Comparison of ENCODE assay signal across 14 mouse cellular contexts in the genomic region with DNA sequence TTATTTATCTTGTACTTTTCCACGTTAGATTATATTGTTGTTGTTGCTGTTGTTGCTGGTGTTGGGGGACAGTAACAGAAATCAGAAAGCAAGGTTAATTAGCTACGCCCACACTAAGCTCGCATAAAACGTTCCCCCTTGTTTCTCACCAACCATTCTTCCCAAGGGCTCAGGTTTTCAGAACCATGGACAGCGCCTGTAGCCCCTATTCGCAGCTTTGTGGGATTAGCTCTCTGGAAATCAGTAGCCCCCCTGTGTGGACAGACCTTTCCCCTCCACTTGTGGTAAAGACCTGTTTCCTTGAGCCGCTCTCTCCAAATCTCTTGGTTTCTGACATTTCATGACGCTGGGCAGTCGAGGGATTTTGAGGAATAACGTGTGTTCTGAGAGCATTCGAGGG. TPM values are rescaled to one million over a fixed set of nuclear protein-coding genes. Genes with fewer than 3 reads are reported as not detected.
A peak's percentile ranks its signal among the peaks of the same experiment; 100 is the strongest.
DNase-seq lines count a peak whose midpoint lies in the region; ATAC-seq and TF ChIP-seq lines count a peak whose summit lies in the region.
"Had no signal": no experiment of that assay in that cellular context is flagged by ENCODE, and none has a peak within 500 bp of the region (broad histone marks: within the 10 kb centered on the region; RNA-seq: fewer than 3 reads in every experiment).

No protein-coding gene starts in this region.

- no peak for TF ChIP-seq CTCF in kidney, adult 2 months (conservative IDR thresholded peaks at IDR 0.05; ENCODE audit: insufficient read depth, insufficient read length, low read depth, low read length)

- peak; percentile 51 for DNase-seq in kidney, postnatal 10 days
- no peak for DNase-seq in kidney, adult 2 months
- DNase-seq in ES-CJ7 (ENCODE audit: low read depth, low spot score) (peak; percentile 26), ZHBTc4 (ENCODE audit: low read depth, low spot score) (peak; percentile 27)
- DNase-seq in limb, embryonic 10.5 days (ENCODE audit: low spot score) = peak; percentile 70
- no peak for DNase-seq in natural killer cell, adult 2 months (ENCODE audit: low spot score in 2 of 2)
- DNase-seq: adrenal gland, postnatal 25 days; heart, postnatal 36 days; kidney, adult 8-10 months; lung, adult 2 months had no signal

- no peak overlapping the region for H3K9ac ChIP-seq in hindbrain, embryonic 13.5 days
- H3K9ac ChIP-seq: limb, embryonic 12.5 days; neural tube, embryonic 13.5 days had no signal

- no peak overlapping the region for H3K27ac ChIP-seq in kidney, adult 2 months (ENCODE audit: insufficient read depth, low read depth, low read length)
- no peak overlapping the region for H3K27ac ChIP-seq in limb, embryonic 10.5 days
- H3K27ac ChIP-seq in hindbrain, embryonic 13.5 days = no peak overlapping the region
- H3K27ac ChIP-seq: limb, embryonic 12.5 days; neural tube, embryonic 13.5 days had no signal

- no peak overlapping the region for H3K4me3 ChIP-seq in kidney, adult 2 months (ENCODE audit: insufficient read depth, low read depth, low read length)
- H3K4me3 ChIP-seq in limb, embryonic 10.5 days = no peak overlapping the region
- no peak overlapping the region for H3K4me3 ChIP-seq in hindbrain, embryonic 13.5 days
- H3K4me3 ChIP-seq: limb, embryonic 12.5 days; neural tube, embryonic 13.5 days had no signal

- H3K27me3 ChIP-seq in kidney, adult 2 months (replicated peaks; ENCODE audit: control insufficient read depth, insufficient read depth, low read length) = no peaks in the 10 kb centered on the region
- H3K27me3 ChIP-seq in limb, embryonic 10.5 days (ENCODE audit: low read depth, poor library complexity, severe bottlenecking) = no peaks in the 10 kb centered on the region
- no peaks in the 10 kb centered on the region for H3K27me3 ChIP-seq in hindbrain, embryonic 13.5 days
- H3K27me3 ChIP-seq: limb, embryonic 12.5 days; neural tube, embryonic 13.5 days had no signal

- no peaks in the 10 kb centered on the region for H3K9me3 ChIP-seq in limb, embryonic 10.5 days (replicated peaks)
- no peaks in the 10 kb centered on the region for H3K9me3 ChIP-seq in hindbrain, embryonic 13.5 days

- no peak for TF ChIP-seq POLR2A in kidney, adult 2 months (IDR thresholded peaks at IDR 0.05; ENCODE audit: low read depth, low read length)

- H3K4me1 ChIP-seq in kidney, adult 2 months (ENCODE audit: control insufficient read depth, insufficient read depth, low read length) = no peaks in the 10 kb centered on the region
- H3K4me1 ChIP-seq in limb, embryonic 10.5 days = no peaks in the 10 kb centered on the region
- peaks cover under 1% of the 10 kb centered on the region; the same call in 1 of the 2 replicates for H3K4me1 ChIP-seq in hindbrain, embryonic 13.5 days (replicated peaks)
- H3K4me1 ChIP-seq: limb, embryonic 12.5 days; neural tube, embryonic 13.5 days had no signal

- H3K36me3 ChIP-seq in kidney, adult 2 months (ENCODE audit: control insufficient read depth, insufficient read depth, low read length) = no peaks in the 10 kb centered on the region
- no peaks in the 10 kb centered on the region for H3K36me3 ChIP-seq in limb, embryonic 10.5 days
- H3K36me3 ChIP-seq in hindbrain, embryonic 13.5 days = peaks cover 31% of the 10 kb centered on the region
- H3K36me3 ChIP-seq: limb, embryonic 12.5 days had no signal

- no peak for ATAC-seq in hindbrain, embryonic 13.5 days (ENCODE audit: low FRiP score)

- 35% methylated on average over 11 of the region's 11 CpGs for WGBS in kidney, adult 2 months
- WGBS in limb, embryonic 10.5 days = 40% methylated on average over 11 of the region's 11 CpGs
- 44% methylated on average over 11 of the region's 11 CpGs for WGBS in hindbrain, embryonic 13.5 days

- no peak overlapping the region for H3K4me2 ChIP-seq in hindbrain, embryonic 13.5 days
- H3K4me2 ChIP-seq: limb, embryonic 12.5 days; neural tube, embryonic 13.5 days had no signal

RNA-seq across cellular contexts. Expression of a gene that starts 45.9 kb away (rescaled TPM):
- 0.25 and 0.39 TPM in 2 replicates for polyA plus RNA-seq in kidney, adult 2 months (2012; rRNA removed)
- 0.04 TPM in 1 of 2 replicates, not detected in the other for polyA plus RNA-seq in limb, embryonic 10.5 days (2016; fragmentation: Nextera tagmentation; extraction: Ambion mirVana)
- polyA plus RNA-seq in hindbrain, embryonic 13.5 days (2015; fragmentation: Nextera tagmentation; extraction: Ambion mirVana) = 21.8 and 23.6 TPM in 2 replicates
- polyA plus RNA-seq: thymus, postnatal 0 days had no signal

Comparison
In these comparisons a context has a peak if more than half of its experiments do, and no peak if none do; other contexts are left out.
1. DNase-seq: peak in kidney, postnatal 10 days (single experiment), ES-CJ7 (single experiment), ZHBTc4 (single experiment) and limb, embryonic 10.5 days (single experiment); none in kidney, adult 2 months (single experiment) and natural killer cell, adult 2 months (0 of 2).
2. RNA of a gene that starts 45.9 kb away (polyA plus RNA-seq): 21.8 to 23.6 TPM in hindbrain, embryonic 13.5 days; 0.25 to 0.39 TPM in kidney, adult 2 months and 0.04 TPM in limb, embryonic 10.5 days; every median in the first group is over 10 times any median in the second.